Mouse (Mus musculus): Measurements from ENCODE around the gene Rab3gap1.
"Not testable (repeated sequence)": the region's sequence is repeated elsewhere in the genome, so short reads cannot be mapped to it uniquely, and the experiment has no call there.

Gene Rab3gap1

DNA sequence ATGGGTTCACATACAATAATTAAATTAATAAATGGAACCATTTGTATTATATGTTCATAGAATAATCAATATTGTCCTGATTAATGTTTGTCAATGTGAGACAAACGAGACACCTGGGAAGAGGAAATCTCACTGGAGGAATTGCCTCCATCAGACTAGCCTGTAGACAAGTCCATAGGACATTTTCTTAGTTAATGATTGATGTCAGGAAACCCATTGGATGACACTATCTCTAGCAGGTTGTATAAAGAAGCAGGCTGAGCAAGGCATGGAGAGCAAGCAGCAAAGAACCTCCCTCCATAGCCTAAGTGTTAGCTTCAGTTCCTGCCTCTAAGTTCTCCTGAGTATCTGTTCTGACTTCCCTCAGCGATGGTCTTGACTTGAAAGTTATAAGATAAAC lies 64.8 kb downstream of the Rab3gap1 start:
- no peak for DNase-seq

DNA sequence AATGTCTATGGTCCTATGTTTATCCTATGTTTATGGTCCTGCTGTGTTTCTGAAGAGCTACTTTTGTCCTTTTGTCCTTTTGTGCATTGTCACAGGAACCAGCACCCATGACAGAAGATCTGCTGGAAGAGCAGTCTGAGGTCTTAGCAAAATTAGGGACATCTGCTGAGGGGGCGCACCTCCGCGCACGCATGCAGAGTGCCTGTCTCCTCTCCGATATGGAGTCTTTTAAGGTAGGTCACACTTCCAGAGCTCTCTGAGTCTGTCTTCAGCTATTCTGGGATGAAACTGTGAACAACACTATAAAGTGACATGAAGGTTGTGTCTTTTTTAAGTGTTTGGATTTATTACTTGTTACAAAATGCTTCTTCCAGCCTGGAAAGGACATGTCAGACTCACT lies 65.7 kb downstream of the Rab3gap1 start:
- DNase-seq = no peak

DNA sequence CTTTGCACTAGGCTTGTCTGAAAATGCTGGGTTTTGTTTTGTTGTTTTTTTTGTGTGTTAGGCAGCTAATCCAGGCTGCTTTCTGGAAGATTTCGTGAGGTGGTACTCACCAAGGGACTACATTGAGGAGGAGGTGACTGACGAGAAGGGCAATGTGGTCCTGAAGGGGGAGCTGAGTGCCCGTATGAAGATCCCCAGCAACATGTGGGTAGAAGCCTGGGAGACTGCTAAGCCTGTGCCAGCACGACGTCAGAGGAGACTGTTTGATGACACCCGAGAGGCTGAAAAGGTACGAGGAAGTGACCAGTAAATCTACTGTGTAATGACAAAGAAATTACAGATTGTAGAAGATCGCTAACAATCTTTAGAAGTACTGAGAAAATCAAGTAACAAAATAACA lies 68.7 kb downstream of the Rab3gap1 start:
- DNase-seq = no peak

- no peak for DNase-seq
These were observed 73.7 kb downstream of the Rab3gap1 start for GRCm38 (mm10) chr1:127942231-127942630.

GRCm38 (mm10) chr1:127943516-127943915 lies 74.9 kb downstream of the Rab3gap1 start:
- no peak for DNase-seq

DNA sequence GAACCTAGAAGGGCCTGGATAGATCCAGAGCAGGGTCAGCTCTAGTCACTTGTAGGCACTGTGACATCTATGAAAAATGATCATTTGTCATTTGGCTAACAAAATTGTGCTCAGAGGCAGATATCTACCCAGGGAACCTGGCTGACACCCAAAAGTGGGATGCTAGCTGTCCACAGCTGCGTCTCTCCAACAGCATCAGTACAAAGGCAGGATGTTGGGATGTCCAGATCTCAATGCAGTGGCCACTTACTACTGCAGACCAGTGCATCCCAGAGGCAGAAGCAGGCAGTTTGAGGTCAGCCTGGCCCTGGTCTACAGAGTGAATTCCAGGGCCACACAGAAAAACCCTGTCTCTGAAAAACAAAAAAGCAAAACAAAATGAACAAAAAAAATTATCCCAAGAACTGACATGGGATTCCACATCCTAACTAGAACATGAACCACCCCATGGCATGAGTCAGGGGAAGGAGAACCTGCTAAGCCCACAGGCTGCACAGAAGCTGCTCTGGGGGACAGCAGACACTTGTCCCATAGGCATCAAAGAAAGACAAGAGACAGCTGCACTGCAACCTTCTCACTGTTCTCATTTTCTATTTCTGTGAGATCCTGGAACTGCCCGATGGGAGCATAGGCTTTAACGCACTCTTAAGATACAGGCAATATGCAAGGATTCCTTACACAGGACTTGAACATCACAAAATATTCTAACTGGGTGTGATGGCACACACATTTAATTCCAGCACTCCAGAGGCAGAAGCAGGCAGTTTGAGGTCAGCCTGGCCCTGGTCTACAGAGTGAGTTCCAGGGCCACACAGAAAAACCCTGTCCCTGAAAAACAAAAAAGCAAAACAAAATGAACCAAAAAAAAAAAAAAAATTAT lies 77.4 kb downstream of the Rab3gap1 start:
- peak in 1 of 2 experiments; percentile 21 for DNase-seq

DNA sequence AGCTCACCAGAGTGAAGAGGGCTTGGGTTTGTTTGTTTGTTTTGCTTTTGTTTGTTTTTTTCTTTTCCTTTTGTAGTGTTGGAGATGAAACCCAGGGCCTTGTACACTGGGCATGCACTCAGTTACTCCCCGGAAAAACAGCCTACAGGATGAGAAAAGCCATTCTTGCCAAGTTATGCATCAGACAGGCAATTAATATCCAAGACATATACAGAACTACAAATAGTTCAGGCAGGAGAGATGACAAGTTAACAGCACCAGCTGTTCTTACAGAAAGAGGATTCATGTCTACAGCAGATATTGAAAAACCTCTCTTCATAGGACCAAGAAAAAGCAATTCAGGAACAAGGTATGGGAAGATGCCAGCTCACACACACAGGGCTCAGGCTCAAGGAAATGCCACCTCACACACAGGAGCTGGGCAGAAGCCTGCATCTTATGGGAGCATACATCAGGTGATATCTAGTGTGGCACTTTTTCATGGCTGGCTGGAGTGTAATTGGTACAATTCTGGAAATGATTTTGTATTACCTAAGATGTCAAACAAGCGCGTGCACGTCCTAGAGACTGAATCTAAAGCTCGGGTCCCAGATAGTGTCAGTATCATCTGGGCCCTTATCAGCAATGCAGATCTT lies 78.2 kb downstream of the Rab3gap1 start:
- DNase-seq = no peak

- no peak for DNase-seq
These were observed 80.2 kb downstream of the Rab3gap1 start for GRCm38 (mm10) chr1:127948748-127949147.

- DNase-seq = no peak
These were observed 83.7 kb downstream of the Rab3gap1 start for GRCm38 (mm10) chr1:127952276-127952675.

GRCm38 (mm10) chr1:127954198-127954597 lies 85.6 kb downstream of the Rab3gap1 start:
- not testable (repeated sequence) for DNase-seq

DNA sequence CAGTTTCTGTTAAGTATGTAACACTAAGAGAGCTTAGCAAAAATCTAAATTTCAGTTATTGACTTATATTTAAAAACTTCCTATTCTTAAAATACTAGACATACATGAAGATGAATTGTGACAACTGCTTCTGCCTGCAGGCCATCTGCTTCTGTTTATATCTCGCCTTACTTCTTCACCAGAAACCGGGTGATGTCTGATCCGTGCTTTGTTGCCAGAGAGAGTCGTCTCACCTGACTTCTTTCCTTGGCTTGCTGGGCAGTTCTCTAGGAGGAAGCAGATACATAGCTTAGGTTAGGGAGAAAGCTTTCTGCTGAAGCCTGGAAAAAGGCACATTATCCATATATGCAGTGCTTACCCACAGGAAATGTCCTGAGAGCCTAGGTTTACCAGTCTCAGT lies 86.2 kb downstream of the Rab3gap1 start:
- DNase-seq = no peak

DNA sequence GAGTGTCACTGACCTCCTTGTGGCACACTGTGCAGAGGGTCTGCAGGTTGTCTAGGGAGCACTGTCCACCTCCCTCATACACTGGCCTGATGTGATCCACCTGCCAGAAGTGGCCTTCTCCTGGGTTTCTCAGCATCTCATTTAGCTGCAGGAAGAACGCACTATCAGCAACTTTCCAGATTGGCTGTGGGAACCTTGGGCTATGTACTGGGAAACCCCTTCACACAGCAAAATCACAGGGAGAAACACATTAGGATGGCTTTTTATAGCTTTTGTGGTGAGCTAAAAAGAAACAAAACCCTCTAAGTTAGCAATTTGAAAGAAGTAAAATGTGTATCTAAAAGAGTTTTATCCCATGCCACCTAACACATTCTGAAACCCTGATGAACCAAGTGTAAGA lies 88.0 kb downstream of the Rab3gap1 start:
- DNase-seq = no peak

DNA sequence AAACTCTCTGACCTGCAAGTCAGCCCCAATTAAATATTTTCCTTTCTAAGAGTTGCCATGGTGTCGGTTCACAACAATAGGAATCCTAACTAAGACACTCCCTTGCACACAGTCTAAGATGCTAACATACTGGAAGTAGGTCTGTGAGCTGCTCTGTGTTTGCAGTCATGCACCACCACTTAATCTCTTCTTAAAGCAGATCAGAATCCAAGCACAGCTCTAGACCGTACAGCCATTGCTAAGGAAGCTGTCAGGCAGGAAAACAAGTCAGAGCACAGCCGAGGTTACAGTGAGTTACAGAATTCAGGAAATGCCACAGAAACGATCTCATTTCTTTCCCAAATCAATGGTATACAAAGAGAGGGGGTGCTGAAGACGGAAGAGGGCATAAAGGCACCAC lies 90.2 kb downstream of the Rab3gap1 start:
- DNase-seq = no peak

DNA sequence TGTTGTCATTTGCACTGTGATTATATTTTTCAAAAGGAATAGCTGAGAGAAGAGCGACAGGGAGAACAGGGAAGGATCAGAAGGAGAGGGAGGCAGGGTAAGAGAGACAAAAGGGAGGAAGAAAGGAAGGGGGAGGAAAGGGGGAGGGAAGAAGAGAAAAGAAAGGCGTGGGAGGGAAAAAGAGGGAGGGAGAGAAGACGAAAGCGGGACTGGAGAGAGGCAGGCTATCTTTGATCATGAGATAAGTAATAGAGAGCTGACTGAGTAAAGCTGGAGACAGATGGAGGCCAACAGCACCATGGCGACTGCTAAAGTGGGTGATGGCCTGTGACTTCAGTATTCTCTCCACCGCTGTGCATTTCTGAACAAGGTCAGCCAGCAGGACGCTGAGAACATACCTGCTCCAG lies 90.7 kb downstream of the Rab3gap1 start:
- DNase-seq = no peak

- DNase-seq = peak in 1 of 2 experiments; percentile 17
These were observed 92.6 kb downstream of the Rab3gap1 start for GRCm38 (mm10) chr1:127961140-127961539.

DNA sequence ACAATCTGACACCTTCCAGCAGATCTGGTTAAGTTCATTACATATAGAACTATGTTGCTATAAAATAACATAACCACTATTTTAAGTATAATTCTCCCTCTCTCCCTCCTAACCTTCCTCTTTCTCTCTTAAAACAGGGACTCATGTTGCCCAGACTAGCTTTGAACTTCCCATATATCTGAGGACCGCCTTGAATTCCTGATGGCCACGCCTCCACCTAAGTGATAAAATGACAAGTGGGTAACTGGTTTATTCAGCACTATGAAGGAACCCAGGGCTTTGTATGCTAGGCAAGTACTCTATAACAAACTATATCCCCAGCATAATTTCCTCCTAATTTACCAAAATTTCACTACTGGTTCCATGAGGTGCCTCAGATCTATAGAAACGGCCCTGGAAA lies 94.8 kb downstream of the Rab3gap1 start:
- DNase-seq = no peak

DNA sequence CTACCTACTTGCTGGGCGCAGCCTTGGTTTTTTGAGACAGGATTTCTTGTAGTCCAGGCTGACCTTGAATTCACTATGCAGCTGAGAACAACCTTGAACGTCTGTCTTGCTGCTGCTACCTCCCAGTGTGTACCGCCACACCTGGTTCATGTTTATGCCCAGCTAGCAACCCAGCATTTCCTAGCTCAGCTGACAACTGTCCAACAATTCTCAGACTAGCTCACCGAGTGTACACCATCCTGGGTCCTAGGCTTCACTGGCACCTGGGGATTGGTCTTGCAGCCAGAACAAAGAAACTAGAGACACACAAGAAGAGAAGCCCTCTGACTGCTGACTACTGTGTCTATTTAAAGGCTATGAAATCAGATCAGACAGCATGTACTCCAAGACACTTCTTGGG lies 102.3 kb downstream of the Rab3gap1 start:
- DNase-seq = no peak

DNA sequence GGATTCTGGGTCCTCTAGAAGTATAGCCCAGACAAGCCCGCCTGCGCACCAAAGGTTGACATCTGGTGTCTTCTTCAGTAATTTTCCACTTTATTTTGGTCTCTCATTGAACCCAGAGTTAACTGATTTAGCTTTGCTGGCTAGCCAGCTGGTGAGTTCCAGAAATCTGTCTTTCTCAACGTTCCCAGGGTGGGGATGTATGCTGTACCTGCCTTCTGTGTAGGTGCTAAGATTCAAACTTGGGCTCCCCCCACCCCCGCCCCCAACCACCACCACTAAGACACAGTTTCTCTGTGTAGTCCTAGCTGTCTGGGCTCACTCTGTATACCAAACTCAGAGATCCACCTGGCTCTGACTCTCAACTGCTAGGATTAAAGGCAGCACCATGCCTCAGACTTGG lies 105.5 kb downstream of the Rab3gap1 start:
- no peak for DNase-seq

DNA sequence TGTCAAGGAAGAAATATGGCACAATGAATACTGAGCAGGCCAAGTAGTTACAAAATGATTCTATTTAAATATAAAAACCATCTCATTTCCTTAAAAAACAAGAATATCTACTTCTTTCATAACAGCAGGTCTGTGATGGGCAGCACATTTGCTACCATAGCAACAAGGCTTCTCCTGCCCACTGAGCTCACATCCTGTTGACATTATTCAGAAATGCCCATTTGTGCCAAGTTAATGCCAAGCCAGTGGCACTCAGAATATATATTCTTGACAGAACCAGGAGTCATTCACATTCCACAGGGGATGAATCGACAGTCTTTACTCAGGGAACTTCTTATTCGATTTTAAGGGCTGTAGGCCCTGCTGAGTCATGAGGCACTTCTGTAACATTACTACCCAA lies 107.1 kb downstream of the Rab3gap1 start:
- DNase-seq = no peak

DNA sequence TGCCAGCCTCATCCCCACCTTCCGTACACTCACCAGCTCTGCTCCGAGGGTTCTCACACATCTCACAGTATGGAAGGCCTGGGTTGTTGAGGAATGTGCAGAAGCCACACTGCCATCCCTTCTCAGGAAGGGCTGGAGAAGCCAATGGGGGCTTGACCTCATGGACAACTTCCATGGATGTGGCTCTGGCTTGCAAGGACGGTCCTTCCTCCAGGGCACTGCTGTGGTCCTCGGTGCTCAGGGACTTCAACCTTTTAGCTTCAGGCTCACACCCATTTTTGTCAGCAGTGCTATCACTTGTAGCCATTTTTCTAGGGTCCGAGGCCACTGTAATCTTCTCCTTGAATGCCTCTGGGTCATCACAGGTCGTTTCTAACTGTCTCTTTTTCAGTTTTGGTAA lies 107.5 kb downstream of the Rab3gap1 start:
- DNase-seq = no peak

DNA sequence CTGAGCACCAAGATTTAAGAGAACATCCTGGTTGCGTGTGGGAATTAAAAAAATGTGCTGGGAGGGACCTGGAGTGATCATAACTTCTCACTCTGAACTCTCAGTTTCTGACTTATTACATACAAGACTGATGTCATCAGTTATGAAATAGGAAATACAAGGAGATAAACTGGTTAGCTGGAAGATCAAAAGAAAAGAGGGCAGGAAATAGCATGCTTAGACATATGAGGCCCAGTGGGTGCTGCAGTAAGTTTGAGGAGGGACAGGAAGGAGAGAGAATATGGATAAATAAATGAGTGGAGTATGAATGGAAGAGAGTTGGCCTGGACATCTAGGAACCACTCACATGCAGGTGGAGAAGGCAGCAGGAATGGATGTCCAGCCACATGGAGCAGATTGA lies 109.6 kb downstream of the Rab3gap1 start:
- DNase-seq = no peak

DNA sequence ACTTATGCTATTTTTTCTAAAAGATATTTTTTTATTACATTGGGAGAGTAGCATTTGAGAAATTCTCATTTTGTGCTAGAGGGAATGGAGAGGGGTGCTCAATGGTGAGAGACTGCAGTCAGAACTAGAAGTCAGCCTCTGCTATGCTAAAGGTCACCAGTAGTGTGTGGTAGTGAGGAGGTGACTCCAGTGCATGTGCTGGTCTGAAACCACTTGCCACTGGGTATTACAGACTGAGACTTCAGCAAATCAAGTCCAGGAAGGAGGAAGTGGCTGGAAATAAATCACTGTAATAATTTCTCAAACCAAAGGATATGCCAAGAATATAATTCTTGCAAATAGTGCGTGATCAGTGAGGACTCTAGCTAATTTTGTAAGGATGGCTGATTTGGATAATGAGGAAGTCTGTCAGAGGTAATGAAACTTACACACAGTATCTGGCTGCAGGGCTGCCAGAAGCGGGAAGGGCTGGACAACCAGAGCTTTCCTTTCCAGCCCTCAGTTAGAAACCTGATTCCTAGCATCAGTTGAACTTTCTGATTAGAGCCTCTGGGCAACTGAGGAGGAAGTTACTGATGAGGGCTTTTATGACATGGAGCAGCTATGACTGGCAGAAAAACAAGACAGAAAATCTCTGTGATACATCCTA lies 112.5 kb downstream of the Rab3gap1 start:
- DNase-seq = no peak

GRCm38 (mm10) chr1:127982268-127982667 lies 113.7 kb downstream of the Rab3gap1 start:
- DNase-seq = no peak

Measured in kidney, postnatal 25 days (tissue).